Mouse (Mus musculus) heart, postnatal 36 days (tissue): ENCODE measurements around the gene Cyp8b1. TPM values are rescaled to one million over a fixed set of nuclear protein-coding genes. Genes with fewer than 3 reads are reported as not detected.

Source experiments
- DNase-seq, 2 experiments: peaks; one replicate each; pipeline ENCODE4 v3.0.0; 2021 to 2022
- intact Hi-C: fragments of 180-260 bp; cut with DNase I; formaldehyde crosslinking; loops from one replicate; pipeline ENCODE4 v1.15.1; 2025
- total RNA-seq, 2 experiments: library from RNA; stranded (reverse); gene quantifications; 2 replicates each; pipeline ENCODE4 v1.2.3; 2021

Cyp8b1 gene
- total RNA-seq, 2 experiments from 2014 or later, result not detected

- DNase-seq, result peak in 1 of 2 experiments; percentile 8
- intact Hi-C loops, result no loop called here
Measured at GRCm38 (mm10) chr9:121895392-121895993, 20.6 kb downstream of the Cyp8b1 start.

GRCm38 (mm10) chr9:121894447-121894846, 21.7 kb downstream of the Cyp8b1 start:
- peak in 1 of 2 experiments; percentile 8 for DNase-seq
- intact Hi-C loops, result no loop called here

DNA sequence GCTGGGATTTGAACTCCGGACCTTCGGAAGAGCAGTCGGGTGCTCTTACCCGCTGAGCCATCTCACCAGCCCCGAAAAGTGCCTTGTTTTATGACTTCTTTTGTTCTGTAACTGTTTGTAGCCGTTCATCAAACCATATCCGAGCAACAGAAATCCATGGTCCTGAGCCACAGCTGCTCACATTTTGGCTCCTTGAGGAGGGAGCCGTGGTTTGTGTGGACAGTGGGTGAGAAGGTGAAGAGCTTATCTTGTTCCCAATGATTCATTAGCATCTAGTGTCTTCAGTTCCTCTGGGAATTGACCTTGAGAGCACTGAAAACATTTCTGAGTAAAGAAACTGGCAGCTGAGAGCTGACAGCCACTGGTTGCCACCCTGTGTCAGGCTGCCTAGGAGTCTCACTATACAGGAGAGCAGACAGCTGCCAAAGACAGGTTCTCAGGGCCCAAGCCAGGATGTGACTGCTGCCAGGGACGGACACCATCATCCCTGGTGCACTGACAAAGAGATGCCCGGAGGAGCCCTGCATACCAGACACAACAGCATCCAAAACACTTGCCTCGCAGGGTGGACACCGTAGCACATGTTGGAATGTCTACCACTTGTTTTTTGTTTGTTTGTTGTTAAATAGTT, 23.9 kb downstream of the Cyp8b1 start:
- peak in 1 of 2 experiments; percentile 4 for DNase-seq
- intact Hi-C loops, result no loop called here

DNA sequence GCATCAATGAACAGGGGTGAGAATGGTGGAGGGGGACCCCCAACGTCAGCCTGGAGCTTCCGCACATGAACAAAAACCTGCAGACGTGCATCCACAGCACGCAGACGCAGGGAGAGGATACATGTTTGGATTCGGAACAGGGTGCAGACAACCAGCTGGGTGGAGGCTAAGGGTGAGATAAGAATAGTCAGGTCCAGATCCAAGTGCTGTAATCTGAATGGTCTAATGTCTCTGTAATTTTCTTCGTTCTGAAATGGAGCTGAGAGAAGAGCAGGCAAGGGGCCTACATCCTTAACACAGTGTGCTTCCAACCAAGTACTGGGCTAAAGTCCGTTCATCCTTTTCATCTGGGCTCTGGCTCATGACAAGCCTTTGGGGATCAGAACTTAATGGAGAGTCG, 24.8 kb downstream of the Cyp8b1 start:
- DNase-seq, result peak; percentile 13 to 38
- intact Hi-C loops, result no loop called here

- DNase-seq, result peak; percentile 65 to 75
- intact Hi-C loops, result no loop called here
Measured at GRCm38 (mm10) chr9:121890441-121890941, 25.6 kb downstream of the Cyp8b1 start.

DNA sequence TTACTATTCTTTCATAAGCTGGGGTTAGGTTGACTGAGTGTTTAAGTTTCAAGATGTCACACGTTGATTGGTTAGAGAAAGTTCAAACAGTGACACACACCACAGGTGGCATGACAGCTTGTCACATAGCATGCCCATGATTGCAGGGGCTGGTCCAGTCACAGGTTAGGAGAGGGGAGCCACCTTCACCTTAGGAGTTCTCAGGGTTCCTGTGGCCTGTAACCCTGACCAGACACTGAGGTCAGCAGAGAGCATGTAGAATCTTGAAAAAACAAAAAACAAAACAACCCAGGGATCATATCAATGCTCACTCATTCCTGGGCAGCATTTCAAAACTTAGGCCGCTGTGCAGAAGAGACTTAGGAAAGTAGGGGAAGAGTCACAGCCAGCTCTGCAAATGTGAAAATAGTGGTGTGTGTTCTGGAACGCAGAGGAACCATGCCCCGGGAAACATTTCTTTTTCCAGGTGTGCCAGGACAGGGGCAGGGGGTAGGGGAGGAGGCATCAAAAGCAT, 26.1 kb downstream of the Cyp8b1 start:
- intact Hi-C loops, result no loop called here
- DNase-seq, result peak in 1 of 2 experiments; percentile 2

DNA sequence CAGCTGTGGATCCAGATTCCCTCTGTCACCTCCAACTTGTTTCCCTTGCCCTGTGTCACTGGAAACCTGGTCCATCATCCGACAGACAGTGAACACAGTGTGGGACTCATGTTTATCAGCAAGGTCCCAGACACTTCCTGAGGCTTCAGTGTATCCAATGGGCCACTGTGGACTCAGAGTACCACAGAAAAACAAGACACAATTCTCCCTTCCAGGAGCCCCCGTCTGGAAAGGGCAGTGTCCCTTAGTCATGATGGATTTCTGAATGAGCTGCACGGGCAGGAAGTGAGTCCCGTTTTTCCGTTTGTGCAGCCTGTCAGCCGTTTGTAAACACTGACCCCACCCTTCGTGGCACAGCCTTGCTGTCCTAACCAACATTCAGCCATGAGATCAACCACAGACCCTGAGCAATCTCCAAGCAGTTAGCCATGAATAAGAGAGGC, 34.1 kb downstream of the Cyp8b1 start:
- intact Hi-C loops, result loop anchor here (5.0 kb wide), 1 partner anchor 45 kb away; no protein-coding TSS in a partner anchor
- DNase-seq, result peak in 1 of 2 experiments; percentile 33

DNA sequence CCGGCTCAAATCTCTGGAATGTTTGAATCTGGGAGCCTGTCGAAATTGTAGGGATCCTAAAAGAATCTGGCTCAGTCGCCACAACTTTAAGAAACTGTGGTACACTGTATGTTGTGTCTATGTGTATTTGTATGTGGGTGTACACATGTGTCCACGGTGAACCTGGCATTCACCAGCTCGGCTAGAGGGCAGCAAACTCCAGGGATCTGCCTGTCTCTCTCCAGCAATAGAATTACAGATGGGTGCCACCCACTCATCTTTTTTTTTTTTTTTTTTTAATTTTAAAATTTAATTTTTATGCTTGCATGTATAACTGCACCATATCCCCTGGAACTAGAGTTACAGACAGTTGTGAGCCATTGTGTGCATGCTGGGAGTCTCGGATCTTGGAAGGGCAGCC, 34.8 kb downstream of the Cyp8b1 start:
- intact Hi-C loops, result loop anchor here (2.0 to 5.0 kb wide), 2 partner anchors 46 to 104 kb away; no protein-coding TSS in a partner anchor

DNA sequence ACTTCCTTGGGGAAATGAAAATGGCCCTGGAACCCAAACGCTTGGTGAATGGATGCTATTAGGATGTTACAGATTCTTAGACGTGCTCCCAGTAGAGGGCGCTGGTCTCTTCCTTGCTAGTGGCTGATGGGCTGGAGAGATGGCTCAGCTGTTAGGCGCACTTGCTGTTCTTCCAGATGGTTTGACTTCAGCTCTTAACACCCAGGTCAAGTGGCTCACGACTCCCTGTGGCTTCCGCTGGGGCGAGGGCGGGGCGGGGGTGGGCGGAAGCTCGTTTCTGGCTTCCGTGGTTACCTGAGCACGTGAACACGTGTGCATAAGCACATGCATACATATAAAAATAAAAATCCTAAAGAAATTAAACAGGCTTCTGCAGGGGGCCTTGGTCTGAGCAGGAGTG, 35.3 kb downstream of the Cyp8b1 start:
- peak; percentile 74 to 75 for DNase-seq
- intact Hi-C loops, result loop anchor here (2.0 to 5.0 kb wide), 2 partner anchors 46 to 104 kb away; no protein-coding TSS in a partner anchor

More for the DNA sequence above, 34.8 kb downstream of the Cyp8b1 start:
- peak in 1 of 2 experiments; percentile 26 for DNase-seq

- peak in 1 of 2 experiments; percentile 57 for DNase-seq
- intact Hi-C loops, result loop anchor here (1.0 to 2.0 kb wide), 2 partner anchors 31 to 46 kb away; no protein-coding TSS in a partner anchor
Measured at GRCm38 (mm10) chr9:121877052-121877740, 38.9 kb downstream of the Cyp8b1 start.

GRCm38 (mm10) chr9:121873578-121873977, 42.5 kb downstream of the Cyp8b1 start:
- DNase-seq, result no peak
- intact Hi-C loops, result no loop called here

- DNase-seq, result no peak
- intact Hi-C loops, result no loop called here
Measured at GRCm38 (mm10) chr9:121872062-121872683, 43.9 kb downstream of the Cyp8b1 start.

GRCm38 (mm10) chr9:121869973-121870515, 46.1 kb downstream of the Cyp8b1 start:
- DNase-seq, result no peak
- intact Hi-C loops, result no loop called here

GRCm38 (mm10) chr9:121869432-121869831, 46.7 kb downstream of the Cyp8b1 start:
- intact Hi-C loops, result no loop called here

DNA sequence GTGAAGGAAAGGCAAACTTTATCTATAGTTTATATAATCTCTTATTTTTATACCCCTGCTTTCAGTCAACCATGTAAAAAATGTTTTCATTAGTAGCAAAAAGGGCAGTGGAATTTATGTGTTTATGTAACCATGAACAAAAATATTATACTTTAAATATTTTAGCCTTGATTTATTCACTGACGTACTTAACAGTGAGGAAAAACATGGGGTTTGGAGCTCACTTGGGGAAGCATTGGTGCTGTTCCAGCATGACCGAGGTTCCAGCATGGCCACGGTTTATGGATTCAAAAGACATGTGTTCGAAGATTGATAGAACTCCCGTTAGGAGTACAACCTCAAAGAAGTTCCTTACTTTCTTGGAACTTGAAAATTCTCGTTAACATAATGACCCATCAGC, 47.9 kb downstream of the Cyp8b1 start:
- DNase-seq, result no peak
- intact Hi-C loops, result no loop called here

More at GRCm38 (mm10) chr9:121869432-121869831, 46.7 kb downstream of the Cyp8b1 start:
- no peak for DNase-seq

DNA sequence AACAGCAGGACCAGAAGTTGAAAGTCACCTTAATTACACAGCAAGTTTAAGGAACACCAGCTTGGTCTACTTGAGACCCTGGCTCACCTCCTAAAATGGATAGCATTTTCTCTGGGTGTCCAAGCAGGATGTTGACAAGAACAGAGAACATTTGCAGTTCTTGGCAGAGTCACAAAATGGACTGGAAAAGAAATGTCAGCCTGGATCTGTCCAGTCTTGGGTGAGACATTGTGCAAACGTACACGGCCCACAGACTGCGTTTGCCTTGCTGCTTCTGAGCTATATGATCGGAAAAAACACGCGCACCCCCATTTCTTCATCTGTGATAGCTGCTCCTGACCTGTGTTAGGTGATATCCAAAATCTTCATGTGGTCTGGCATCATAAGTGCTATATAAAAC, 48.5 kb downstream of the Cyp8b1 start:
- DNase-seq, result no peak
- intact Hi-C loops, result no loop called here

DNA sequence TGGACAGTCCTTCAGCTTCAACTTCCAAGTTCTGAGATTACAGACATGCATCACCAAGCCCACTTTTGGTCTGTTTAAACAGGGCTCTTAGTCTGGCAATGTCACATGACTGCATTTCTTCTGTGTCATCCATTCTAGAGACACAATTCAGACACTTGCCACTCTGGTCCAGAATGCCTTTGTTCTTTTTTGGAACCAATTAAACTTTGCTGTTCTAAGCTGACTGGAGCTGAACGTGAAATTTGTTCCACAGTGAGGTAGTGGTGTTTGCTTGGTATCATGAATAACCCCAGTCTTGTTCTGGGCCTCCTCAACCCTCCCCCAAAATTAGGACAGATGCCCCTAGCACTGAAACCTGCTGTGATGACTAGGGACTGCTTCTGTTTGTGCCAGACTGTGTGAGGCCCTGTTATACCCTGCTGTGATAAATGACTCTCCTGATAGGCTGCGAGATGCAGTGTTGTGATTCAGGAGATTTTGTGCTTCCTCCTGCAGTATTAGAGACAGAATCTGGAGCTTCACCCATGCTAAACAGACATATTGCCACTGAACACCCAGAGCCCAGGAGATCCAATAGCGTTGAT, 50.6 kb downstream of the Cyp8b1 start:
- intact Hi-C loops, result no loop called here
- DNase-seq, result no peak

- intact Hi-C loops, result no loop called here
- DNase-seq, result no peak
Measured at GRCm38 (mm10) chr9:121864837-121865236, 51.3 kb downstream of the Cyp8b1 start.
